Mouse (Mus musculus) monocyte, adult 2 months (primary cell): Measurements from ENCODE around the gene Ltb.
A peak's percentile ranks its signal among the peaks of the same experiment; 100 is the strongest.

Source experiments
- DNase-seq, 2 experiments: peaks; one replicate each; pipeline ENCODE4 v3.0.0; 2022; ENCODE audit warnings: low spot score in 2 of 2, low read depth in 1 of 2

Ltb gene

DNA sequence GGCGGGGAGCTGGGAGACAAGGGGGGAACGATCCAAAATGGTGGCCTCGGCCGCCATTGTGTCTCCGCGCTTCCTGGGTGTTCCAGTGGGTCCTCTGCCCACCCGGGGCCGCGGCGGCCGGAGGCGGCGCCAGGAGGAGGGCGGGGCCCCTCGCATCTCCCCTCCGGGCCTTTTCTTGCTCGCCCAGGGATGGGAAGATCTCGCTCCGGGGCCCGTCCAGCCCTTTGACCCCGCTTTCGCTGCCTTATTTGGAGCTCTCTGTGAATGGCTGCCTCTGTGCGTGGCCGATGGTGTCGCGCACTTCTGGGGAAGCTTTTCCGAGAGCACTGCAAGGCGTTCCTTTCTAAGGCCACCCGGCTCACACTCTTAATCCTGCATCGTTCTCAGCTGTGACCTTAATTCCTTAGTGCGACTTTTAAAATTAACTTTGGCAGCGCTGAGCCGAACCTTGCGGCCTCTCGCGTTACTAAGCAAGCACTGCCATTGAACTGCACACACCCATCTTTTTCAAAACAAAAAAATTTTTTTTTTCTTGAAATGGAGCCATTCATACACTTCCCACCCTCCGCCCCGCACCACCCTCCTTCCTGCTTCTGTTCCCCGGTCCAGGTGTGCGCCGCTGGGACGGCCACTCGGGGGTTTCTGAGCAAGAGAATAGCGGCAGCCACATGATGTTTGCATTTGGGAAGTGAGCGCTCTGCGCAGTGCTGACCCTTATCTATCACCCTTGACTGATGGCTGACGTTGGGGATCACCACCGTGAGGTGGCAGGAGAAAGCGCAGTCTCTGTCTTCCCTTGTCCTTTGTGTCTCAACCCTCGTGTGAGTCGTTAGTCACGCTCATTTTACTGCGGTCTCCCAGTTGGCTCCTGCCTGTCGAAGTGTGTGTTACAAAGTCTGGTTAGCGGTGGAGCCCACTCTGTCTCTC lies 48.0 kb downstream of the Ltb start:
- peak in 1 of 2 experiments; percentile 71 for DNase-seq

GRCm38 (mm10) chr17:35243086-35243485 lies 48.8 kb downstream of the Ltb start:
- DNase-seq = no peak

DNA sequence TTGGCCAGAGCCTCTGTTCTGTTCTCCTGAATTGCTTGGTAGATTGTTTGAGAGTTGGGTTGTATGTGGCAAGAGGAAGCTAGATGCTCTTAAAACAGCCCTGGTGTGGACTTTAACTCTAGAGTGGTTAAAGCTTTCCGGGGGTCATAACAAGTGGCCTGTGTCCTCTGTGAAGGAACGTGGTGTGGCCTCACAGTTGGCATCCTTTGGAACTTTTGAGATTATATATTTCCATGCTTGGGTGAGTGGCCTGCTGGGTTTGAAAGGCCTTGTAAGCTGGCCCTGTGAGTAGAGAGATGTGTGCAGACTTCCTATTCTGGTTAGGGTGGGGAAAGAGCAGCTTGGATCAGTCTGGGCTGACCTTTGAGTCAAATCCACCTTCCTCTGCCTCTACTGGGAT lies 50.8 kb downstream of the Ltb start:
- DNase-seq = no peak
